Mouse (Mus musculus): ENCODE data around the gene Myh7b.
"Not testable (repeated sequence)": the region's sequence is repeated elsewhere in the genome, so short reads cannot be mapped to it uniquely, and the experiment has no call there.

The Myh7b gene

DNA sequence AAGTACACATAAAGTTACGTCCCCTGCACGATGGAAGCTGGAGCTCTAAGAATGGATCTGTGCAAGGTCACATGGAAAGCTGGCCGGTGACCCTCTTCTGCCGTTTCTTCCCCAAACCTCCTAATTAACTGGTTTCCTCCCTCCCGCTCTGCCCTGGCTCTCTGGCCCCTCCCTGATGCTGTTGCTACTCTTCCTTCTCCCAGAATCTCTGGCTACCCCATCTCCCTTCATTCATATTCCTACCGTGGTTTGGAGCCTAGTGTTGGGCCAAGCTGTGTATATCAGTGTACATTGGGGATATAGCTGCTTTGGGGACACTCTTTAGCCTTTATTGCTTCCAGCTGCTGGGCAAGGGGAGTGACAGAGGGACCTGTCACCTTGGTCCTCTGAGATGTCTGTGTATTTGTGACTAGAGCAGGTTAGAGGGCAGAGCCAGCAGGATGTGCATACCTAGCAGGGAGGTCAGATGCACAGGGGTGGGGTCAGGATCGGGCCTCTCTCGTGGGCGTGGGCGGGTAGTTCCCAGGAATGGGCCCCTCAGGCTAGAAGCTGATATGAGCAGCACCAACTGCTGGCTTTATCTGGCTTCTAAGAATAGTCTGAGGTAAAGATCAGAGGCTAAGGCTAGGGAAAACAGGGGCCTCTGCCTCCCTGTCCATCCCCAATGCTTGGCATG, 6.3 kb upstream of the Myh7b start:
- no peak for DNase-seq (ENCODE audit: low read depth)

DNA sequence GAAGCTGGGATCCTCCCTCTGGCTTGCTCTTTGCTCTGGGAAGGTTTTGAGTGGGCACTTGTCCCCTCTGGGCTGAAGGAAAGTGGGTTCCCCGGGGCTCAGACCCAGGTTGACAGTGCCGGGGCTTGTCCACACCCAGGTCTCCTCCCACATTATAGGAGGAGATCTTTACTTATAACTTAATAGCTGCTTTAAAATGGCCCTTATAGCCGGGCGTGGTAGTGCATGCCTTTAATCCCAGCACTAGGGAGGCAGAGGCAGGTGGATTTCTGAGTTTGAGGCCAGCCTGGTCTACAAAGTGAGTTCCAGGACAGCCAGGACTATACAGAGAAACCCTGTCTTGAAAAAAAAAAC, 5.8 kb upstream of the Myh7b start:
- DNase-seq (ENCODE audit: low read depth), result not testable (repeated sequence)

- DNase-seq (ENCODE audit: low read depth), result no peak
Measured at GRCm38 (mm10) chr2:155606360-155606759, 4.7 kb upstream of the Myh7b start.

DNA sequence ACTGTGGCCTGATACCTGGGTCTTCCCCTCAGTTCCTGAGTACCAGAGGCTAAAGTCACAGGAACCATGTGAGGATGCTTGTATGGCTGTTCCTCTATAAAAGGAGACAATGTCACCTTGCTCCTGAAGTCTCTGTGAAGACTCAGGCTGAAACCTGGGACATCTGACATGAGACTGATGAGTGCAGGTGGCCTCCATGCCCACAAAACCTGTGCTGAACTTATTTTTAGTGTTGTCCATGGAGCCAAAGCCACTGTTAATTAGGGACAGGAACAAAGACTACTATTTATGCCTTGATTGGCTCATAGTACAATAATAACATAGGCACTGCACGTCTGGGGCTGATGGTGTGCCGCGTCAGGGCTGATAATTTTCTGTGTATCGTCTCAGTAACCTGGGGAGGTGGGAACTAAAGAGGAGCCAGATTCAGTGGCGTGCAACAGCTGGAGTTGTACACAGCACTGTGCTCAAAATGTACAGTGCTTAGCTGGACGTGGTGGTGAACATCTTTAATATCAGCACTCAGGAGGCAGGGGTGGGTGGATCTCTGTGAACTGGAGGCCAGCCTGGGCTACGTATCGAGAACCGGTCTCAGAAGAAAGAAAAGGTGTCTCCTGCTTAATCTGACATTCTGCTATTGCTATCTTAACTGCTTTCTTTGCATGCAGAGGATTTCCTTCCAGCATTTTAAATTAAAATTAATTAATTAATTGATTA, 980 bp downstream of the Myh7b start:
- DNase-seq (ENCODE audit: low read depth), result no peak

GRCm38 (mm10) chr2:155613326-155613755, 2.3 kb downstream of the Myh7b start:
- DNase-seq (ENCODE audit: low read depth), result peak; percentile 81

GRCm38 (mm10) chr2:155613953-155614352, 2.9 kb downstream of the Myh7b start:
- no peak for DNase-seq (ENCODE audit: low read depth)

DNA sequence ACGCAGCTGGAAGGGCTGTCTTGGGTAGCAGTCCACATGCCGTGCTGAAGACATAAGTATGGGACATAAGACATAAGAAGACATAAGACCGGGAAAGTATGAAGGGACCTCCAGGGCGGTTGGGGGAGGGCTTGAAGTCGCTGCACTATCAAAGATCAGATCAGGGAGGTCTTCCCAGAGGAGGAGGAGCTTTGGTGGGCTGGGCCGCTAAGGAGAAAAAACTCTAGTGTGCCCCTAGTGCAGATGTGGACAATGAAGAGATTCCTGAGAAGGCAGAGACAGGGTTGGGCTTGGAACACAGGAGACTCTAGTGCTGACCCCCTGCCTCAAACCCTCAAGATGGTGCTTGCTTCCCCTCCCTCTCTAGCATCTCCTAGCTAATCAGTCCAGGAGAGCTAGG, 6.0 kb downstream of the Myh7b start:
- no peak for DNase-seq (ENCODE audit: low read depth)

DNA sequence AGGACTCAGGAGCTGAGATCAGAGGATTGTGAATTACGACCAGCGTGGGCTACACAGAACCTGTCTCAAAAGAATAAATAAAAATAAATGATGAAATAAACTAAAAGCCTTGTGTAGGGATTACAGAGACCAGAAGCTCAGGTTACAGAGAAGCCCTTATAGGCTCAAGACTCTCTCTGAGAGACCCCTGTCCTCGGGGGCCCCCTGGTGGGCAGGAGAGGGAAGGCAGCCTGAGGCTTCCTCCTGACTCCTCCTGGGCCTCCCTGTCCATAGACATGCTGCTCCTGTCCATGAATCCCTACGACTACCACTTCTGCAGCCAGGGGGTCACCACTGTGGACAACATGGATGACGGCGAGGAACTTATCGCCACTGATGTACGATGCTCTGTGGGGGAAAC, 8.8 kb downstream of the Myh7b start:
- peak; percentile 87 for DNase-seq (ENCODE audit: low read depth)

DNA sequence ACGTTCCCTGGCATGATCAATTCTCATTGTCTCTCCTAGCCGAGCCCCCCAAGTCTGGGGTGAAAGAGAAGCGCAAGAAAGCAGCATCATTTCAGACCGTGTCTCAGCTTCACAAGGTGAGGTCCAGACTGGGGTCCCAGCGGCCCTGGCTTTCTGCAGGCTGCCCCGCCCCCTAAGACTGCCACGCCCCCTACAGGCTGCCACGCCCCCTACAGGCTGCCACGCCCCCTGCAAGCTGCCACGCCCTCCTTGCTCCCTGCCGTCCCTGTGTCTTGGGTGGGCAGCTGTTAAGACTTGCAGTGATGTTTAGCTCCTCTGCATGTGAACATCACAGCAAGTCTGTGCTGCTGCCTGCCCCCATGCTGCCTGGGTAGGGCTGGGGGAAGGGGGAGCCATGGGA, 11.6 kb downstream of the Myh7b start:
- DNase-seq (ENCODE audit: low read depth), result no peak

DNA sequence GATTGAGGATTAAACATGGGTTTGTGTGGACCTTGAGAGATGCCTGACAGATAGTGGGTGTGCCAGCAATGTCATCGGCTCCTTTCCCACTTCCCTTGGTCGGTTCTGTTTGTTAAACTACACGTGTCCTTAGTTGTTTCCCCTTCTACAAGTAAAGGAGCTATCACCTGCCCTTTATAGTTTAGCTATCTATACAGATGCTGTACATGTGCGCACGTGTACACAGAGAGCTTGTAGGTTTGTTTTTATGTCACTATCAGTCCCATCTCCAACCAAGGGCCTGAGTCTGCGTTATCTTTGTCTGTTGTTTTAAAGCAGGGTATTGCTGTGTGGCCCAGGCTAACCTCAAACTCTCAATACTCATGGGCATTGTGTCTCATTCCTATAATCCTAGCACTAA, 13.0 kb downstream of the Myh7b start:
- no peak for DNase-seq (ENCODE audit: low read depth)

DNA sequence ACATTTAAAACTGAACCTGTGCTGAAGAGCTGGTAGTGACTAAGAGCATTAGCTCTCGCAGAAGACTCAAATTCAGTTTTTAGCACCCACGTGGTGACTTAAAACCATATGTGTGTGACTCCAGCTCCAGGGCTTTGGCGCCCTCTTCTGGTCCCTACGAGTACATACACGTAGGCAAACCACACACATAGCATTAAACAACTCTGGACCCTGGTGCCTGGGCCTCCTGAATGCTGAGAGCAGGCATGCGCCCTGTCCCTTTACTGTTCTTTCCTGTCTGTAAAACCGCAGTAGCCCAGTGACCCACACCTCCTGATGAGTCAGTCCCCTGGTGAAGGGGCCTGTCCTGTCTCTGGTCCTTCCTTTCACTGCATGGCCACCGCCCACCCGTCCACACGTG, 13.7 kb downstream of the Myh7b start:
- DNase-seq (ENCODE audit: low read depth), result peak; percentile 73

DNA sequence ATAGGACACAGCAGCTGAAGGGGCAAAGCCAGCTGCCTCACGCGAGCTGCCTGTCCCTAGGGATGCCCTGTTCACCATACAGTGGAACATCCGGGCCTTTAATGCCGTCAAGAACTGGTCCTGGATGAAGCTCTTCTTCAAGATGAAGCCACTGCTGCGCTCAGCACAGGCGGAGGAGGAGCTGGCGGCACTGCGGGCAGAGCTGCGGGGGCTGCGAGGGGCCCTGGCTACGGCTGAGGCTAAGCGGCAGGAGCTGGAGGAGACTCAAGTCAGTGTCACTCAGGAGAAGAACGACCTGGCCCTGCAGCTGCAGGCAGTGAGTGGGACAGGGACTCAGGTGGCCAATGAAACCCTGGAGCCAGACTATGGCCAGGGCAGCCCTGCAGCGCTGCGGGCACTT, 15.3 kb downstream of the Myh7b start:
- no peak for DNase-seq (ENCODE audit: low read depth)

DNA sequence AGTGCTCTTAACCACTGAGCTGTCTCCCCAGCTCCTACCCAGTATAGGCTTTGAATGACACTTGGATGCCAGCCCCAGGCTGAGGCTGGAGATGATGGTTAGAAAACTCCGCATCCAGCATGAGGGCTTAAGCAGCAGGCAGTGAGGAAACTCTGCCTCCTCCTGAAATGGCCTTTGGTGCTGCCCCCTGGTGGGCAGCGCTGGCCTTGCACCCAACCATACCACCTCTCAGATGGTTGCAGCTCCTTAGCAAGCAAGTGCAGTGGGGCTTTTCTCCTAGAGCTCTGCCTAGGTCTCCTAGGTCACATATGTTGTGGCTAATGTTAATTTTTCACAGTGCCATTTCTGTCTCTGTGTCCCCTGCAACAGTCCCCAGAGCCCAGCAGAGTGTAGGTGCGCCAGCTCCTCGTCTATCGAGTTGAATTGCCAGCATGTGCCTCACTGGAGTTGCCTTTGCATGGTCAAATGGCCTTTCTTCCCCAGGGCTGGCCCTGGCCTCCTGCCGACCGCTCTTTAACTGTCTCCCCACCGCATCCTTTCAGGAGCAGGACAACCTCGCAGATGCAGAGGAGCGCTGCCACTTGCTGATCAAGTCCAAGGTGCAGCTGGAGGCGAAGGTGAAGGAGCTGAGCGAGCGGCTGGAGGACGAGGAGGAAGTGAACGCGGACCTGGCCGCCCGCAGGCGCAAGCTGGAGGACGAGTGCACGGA, 16.2 kb downstream of the Myh7b start:
- DNase-seq (ENCODE audit: low read depth), result peak; percentile 86

DNA sequence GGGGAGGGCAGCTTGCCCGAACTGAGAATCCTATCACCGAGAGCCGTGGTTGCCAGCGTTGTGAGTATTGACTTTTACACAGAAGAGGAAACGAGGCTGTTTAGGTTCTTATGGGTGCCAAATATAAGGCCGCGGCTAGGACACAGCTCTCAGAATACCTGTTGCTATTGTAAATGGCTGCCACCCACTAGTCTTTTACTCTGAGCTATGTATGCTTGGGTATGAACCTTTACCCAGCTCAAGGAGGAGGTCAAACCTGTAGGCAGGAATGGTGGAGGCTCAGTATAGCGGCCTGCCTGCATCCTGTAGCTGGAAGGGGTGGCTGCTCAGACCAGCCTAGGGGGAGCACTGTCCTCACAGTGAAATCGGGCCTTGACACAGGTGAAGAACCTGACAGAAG, 17.1 kb downstream of the Myh7b start:
- DNase-seq (ENCODE audit: low read depth), result no peak

- DNase-seq (ENCODE audit: low read depth), result no peak
Measured at GRCm38 (mm10) chr2:155628519-155628918, 17.5 kb downstream of the Myh7b start.

- DNase-seq (ENCODE audit: low read depth), result no peak
Measured at GRCm38 (mm10) chr2:155629231-155629661, 18.2 kb downstream of the Myh7b start.

GRCm38 (mm10) chr2:155630153-155630552, 19.1 kb downstream of the Myh7b start:
- no peak for DNase-seq (ENCODE audit: low read depth)

DNA sequence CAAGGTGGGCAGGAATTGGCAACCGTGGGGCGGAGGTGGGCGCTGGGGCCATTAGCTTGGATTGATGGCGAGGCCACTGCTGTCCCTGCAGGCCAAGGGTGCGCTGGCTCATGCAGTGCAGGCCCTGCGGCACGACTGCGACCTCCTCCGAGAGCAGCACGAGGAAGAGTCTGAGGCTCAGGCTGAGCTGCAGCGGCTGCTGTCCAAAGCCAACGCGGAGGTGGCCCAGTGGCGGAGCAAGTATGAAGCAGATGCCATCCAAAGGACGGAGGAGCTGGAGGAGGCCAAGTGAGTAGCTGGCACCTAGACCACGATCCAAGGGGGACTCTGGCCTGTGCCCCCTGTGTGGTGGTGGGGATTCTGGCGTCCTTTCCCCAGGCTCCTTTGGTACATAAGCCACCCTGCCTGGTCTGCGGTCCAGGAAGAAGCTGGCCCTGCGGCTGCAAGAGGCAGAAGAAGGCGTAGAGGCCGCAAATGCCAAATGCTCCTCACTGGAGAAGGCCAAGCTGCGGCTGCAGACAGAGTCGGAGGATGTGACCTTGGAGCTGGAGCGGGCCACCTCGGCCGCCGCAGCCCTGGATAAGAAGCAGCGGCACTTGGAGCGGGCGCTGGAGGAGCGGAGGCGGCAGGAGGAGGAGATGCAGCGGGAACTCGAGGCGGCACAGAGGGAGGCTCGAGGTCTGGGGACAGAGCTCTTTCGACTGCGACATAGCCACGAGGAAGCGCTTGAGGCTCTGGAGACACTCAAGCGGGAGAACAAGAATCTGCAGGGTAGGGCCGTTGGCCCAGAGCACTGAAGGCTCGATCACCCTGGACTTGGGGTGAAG, 19.8 kb downstream of the Myh7b start:
- DNase-seq (ENCODE audit: low read depth), result no peak

GRCm38 (mm10) chr2:155632138-155632936, 21.3 kb downstream of the Myh7b start:
- DNase-seq (ENCODE audit: low read depth), result no peak

GRCm38 (mm10) chr2:155633121-155633520, 22.1 kb downstream of the Myh7b start:
- DNase-seq (ENCODE audit: low read depth), result no peak

DNA sequence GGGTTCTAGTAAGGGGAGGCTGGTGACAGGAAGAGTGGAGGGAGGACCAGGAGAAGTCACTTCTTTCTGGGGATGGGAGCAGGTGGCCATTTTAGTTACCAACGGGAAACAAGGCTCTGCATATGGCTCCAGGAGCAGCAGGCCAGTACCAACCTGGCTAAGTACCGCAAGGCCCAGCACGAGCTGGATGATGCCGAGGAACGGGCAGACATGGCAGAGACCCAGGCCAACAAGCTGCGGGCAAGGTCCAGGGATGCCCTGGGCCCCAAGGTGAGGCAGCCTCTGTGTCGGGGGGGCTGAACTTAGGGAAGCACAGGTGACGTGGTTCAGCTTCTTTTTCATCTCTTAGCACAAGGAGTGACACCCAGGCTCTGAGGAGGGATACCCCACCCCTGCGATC, 22.7 kb downstream of the Myh7b start:
- no peak for DNase-seq (ENCODE audit: low read depth)
